Mouse (Mus musculus) urinary bladder, postnatal 25 days (tissue): ENCODE results near the gene BC048679.

ENCODE experiments used
- DNase-seq: peaks from one replicate; pipeline ENCODE4 v3.0.0; 2022; ENCODE audit warnings: low spot score

The BC048679 gene

GRCm38 (mm10) chr7:81476833-81477232, 21.2 kb downstream of the BC048679 start:
- no peak for DNase-seq

GRCm38 (mm10) chr7:81475221-81475620, 22.9 kb downstream of the BC048679 start:
- no peak for DNase-seq

GRCm38 (mm10) chr7:81464906-81465450, 33.1 kb downstream of the BC048679 start:
- no peak for DNase-seq

- DNase-seq: no peak
Measured at GRCm38 (mm10) chr7:81464116-81464515, 34.0 kb downstream of the BC048679 start.

- DNase-seq: no peak
Measured at GRCm38 (mm10) chr7:81462815-81463214, 35.3 kb downstream of the BC048679 start.

- peak; percentile 57 for DNase-seq
Measured at GRCm38 (mm10) chr7:81455155-81455651, 42.9 kb downstream of the BC048679 start, which contains the start of gene Cpeb1. Gene Cpeb1, minus strand, starts transcription at chr7:81455465.

GRCm38 (mm10) chr7:81454331-81455039, 43.6 kb downstream of the BC048679 start:
- DNase-seq: peak; percentile 43

GRCm38 (mm10) chr7:81453443-81454274, 44.4 kb downstream of the BC048679 start:
- peak; percentile 21 for DNase-seq

GRCm38 (mm10) chr7:81452971-81453441, 45.1 kb downstream of the BC048679 start:
- DNase-seq: no peak
